Mouse (Mus musculus): ENCODE measurements around the gene Prex1.
"Not testable (repeated sequence)": the region's sequence is repeated elsewhere in the genome, so short reads cannot be mapped to it uniquely, and the experiment has no call there.

The Prex1 gene

GRCm38 (mm10) chr2:166555508-166555907 lies 158.1 kb downstream of the Prex1 start:
- DNase-seq (ENCODE audit: low read depth) = peak; percentile 75

- no peak for DNase-seq (ENCODE audit: low read depth)
Measured at GRCm38 (mm10) chr2:166554169-166554505, 159.5 kb downstream of the Prex1 start.

GRCm38 (mm10) chr2:166553502-166554168 lies 160.0 kb downstream of the Prex1 start:
- peak; percentile 77 for DNase-seq (ENCODE audit: low read depth)

GRCm38 (mm10) chr2:166552657-166553056 lies 161.0 kb downstream of the Prex1 start:
- peak; percentile 5 for DNase-seq (ENCODE audit: low read depth)

DNA sequence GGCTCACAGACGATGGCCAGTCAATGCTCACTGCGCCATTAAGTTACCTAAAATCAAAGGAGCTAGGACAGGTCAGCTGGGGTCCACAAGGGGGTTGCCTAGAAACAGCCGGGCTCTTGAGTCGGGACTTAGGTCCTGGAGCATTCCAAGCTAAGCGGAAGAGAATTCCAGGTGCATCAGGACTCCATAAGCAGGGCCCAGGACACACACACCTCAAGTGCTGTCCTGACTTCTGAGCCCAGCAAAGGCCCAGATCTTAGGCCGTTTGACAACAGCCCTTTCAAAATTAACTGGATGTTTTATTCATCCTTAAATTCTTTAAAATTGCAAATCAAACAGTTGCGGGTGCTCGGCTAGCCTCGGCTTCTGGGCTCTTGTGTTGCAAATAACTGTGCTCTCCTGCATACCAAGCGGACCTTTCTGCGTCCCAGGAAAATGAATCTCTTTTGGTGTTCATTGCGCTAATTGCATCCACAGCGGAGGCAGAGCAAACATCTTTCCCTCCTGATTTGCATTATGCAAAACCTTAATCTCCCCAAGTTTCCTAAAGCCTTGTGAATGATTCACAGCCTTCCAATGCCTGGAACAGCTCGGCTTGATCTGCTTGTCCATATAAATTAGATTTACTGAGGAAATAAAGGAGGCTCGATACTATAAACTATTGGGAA lies 161.7 kb downstream of the Prex1 start:
- DNase-seq (ENCODE audit: low read depth) = peak; percentile 6

- DNase-seq (ENCODE audit: low read depth) = no peak
Measured at GRCm38 (mm10) chr2:166549871-166550270, 163.8 kb downstream of the Prex1 start.

GRCm38 (mm10) chr2:166549069-166549468 lies 164.6 kb downstream of the Prex1 start:
- DNase-seq (ENCODE audit: low read depth) = peak; percentile 67

GRCm38 (mm10) chr2:166545580-166545979 lies 168.1 kb downstream of the Prex1 start:
- DNase-seq (ENCODE audit: low read depth) = no peak

- DNase-seq (ENCODE audit: low read depth) = no peak
Measured at GRCm38 (mm10) chr2:166544575-166545251, 168.9 kb downstream of the Prex1 start.

- no peak for DNase-seq (ENCODE audit: low read depth)
Measured at GRCm38 (mm10) chr2:166541112-166541928, 172.3 kb downstream of the Prex1 start.

DNA sequence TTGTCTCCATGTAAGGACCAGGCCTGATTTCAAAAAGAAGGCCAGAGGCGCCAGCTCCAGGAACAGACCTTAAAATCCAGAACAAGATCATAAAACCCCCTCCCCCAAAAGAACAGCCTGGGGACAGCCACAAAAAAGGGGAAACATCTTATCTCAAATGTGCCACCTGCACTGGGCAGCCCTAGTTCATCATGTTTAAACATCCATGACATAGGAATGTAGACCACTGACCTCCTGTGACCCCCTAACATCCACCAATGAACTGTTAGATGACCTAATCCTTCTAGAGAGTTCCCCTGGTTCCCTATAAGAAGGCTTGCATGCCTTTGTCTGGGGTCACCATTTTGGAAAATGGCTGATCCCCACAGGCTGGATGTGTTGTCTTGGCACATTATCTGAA lies 173.4 kb downstream of the Prex1 start:
- DNase-seq (ENCODE audit: low read depth) = no peak

- DNase-seq (ENCODE audit: low read depth) = no peak
Measured at GRCm38 (mm10) chr2:166536896-166537295, 176.7 kb downstream of the Prex1 start.

DNA sequence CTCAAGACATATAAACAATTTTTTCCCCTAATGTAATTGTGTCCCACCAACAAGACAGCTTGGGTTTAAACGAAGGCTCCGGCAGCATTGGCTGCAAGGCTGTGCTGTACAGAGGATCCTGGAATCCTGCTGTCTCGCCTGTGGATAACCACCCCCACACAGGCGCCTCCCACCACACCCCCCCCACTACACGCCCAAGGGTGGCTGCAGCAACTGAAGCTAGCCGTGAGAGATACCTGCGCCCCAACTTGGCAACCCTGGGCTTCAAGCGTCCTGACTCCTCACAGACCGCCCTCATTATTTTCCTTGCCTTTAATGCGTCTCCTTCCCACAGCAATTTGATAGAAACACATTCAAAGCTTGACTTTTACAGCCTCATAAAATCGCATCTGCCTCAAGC lies 178.1 kb downstream of the Prex1 start:
- DNase-seq (ENCODE audit: low read depth) = no peak

- no peak for DNase-seq (ENCODE audit: low read depth)
Measured at GRCm38 (mm10) chr2:166526204-166526603, 187.4 kb downstream of the Prex1 start.

DNA sequence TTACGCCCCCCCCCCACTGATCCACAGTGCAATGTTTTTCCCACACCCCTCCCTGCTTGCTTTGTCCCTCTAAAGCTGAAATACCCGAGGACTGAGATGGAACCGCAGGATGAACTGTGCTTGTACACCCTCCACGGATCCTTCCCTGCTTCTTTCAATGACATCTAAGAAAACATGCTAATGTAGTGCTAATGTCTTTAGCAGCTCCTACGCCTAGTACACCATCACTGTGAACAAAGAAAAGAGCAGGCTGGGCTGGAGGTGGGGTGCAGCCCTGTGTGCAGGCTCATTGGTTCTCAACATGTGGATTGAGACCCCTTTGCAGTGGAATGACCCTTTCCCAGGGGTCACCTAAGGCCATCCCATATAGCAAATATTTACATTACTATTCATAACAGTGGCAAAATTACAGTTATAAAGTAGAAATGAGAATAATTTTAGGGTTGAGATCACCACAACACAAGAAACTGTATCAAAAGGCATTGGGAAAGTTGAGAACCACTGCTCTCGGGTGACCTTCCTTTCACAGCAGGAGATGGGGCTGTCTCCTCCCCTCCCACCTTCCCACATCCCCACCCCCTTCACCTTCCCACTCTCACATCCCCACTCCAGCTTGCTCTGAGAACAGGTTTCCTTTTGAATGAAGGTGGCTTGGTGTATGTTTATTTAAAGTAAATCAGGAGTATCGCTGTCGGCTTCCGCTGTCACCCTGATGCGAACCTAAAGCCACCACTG lies 190.3 kb downstream of the Prex1 start:
- DNase-seq (ENCODE audit: low read depth) = no peak

GRCm38 (mm10) chr2:166522612-166523120 lies 191.0 kb downstream of the Prex1 start:
- no peak for DNase-seq (ENCODE audit: low read depth)

- DNase-seq (ENCODE audit: low read depth) = no peak
Measured at GRCm38 (mm10) chr2:166521878-166522611, 191.6 kb downstream of the Prex1 start.

DNA sequence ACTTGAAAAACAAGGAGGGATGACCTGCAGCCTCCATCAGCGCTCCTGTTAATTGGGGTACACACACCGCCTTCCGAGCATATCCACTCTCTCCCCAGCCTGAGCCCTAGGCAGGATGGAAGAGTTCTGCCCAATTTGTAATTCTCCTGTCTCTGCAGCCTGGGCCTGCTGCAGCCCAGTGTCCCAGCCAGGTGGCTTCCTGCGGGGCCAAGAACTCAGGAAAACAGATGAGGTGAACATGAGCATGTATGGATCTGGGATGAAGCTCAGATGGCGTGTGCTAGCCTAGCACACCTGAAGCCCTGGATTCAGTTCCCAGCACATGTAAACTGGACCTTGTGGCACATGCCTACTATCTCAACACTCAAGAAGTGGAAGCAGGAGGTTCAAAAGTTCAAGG lies 192.2 kb downstream of the Prex1 start:
- DNase-seq (ENCODE audit: low read depth) = no peak

DNA sequence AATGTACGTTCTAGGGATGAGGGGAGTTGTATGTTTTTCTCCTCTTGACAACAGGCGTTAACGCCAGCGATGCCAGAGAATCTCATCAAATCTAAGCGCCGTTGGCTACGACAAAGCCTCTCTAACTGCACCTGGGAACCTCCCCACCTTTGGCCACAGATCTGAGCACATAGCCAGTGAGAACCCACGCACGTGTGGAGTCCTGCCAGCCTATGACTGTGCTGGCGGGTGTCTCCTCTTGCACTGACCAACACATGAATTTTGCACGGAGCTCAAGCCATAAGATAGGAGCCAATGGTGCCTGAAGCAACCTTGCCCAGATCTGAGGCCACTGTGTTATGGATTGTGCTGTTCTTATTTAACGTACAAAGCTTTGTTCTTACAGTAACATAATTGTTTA lies 193.1 kb downstream of the Prex1 start:
- DNase-seq (ENCODE audit: low read depth) = no peak

GRCm38 (mm10) chr2:166517392-166518174 lies 196.0 kb downstream of the Prex1 start:
- DNase-seq (ENCODE audit: low read depth) = not testable (repeated sequence)
